Mouse (Mus musculus) liver, embryonic 14.5 days (tissue): ENCODE data around the gene Endou. TPM values are rescaled to one million over a fixed set of nuclear protein-coding genes. Genes with fewer than 3 reads are reported as not detected.

Experiments
- ATAC-seq: fragments of 200-750 bp; cut with Nextera tagmentation; 2 replicates; pipeline ENCODE4 v1.8.0; 2017; ENCODE audit warnings: moderate number of reproducible peaks, mild to moderate bottlenecking, moderate library complexity; ENCODE audit not compliant: insufficient read depth
- DNase-seq, 3 experiments: peaks; one replicate each; pipeline ENCODE4 v3.0.0-alpha.2; 2012 to 2013; ENCODE audit warnings: low read depth in 3 of 3, low spot score in 3 of 3
- H3K27ac ChIP-seq: fragments of 300-500 bp; sonication (generic); 2 replicates; pipeline ENCODE4 v1.5.1; 2014; ENCODE audit warnings: moderate library complexity, mild to moderate bottlenecking, control low read depth, inconsistent platforms
- H3K27me3 ChIP-seq: fragments of 300-500 bp; sonication (generic); 2 replicates; pipeline ENCODE4 v1.6.1; 2014; ENCODE audit warnings: mild to moderate bottlenecking, low read length, moderate library complexity; ENCODE audit not compliant: control insufficient read depth, insufficient read depth
- H3K36me3 ChIP-seq: fragments of 300-500 bp; sonication (generic); replicated peaks from 2 replicates; pipeline ENCODE4 v1.6.1; 2014; ENCODE audit warnings: low read depth; ENCODE audit not compliant: control insufficient read depth, insufficient read depth
- H3K4me1 ChIP-seq, 2 experiments: fragments of 200-500 bp in 1 of 2; fragments of 300-500 bp in 1 of 2; sonication (generic) in 1 of 2; replicated peaks; 2 replicates each; pipeline ENCODE4 v1.6.1; 2012 to 2014; ENCODE audit warnings: antibody characterized with exemption in 1 of 2, inconsistent platforms in 1 of 2, low read length in 1 of 2; ENCODE audit not compliant: control insufficient read depth in 2 of 2, insufficient read depth in 2 of 2
- H3K4me2 ChIP-seq: fragments of 300-500 bp; sonication (generic); 2 replicates; pipeline ENCODE4 v1.6.1; 2014; ENCODE audit warnings: low read depth, mild to moderate bottlenecking, control low read depth, moderate library complexity
- H3K4me3 ChIP-seq, 2 experiments: fragments of 200-500 bp in 1 of 2; fragments of 300-500 bp in 1 of 2; sonication (generic) in 1 of 2; 2 replicates each; pipeline ENCODE4 v1.5.1; 2012 to 2014; ENCODE audit warnings: low read depth in 2 of 2, low read length in 2 of 2, mild to moderate bottlenecking in 2 of 2, control low read depth in 1 of 2, inconsistent platforms in 1 of 2, moderate library complexity in 1 of 2; ENCODE audit not compliant: insufficient read depth in 1 of 2
- H3K9ac ChIP-seq: fragments of 300-500 bp; sonication (generic); replicated peaks from 2 replicates; pipeline ENCODE4 v1.6.1; 2014; ENCODE audit warnings: mild to moderate bottlenecking, control low read depth, moderate library complexity
- H3K9me3 ChIP-seq: fragments of 300-500 bp; sonication (generic); 2 replicates; pipeline ENCODE4 v1.6.1; 2016; ENCODE audit warnings: low read length, mixed read lengths; ENCODE audit not compliant: control insufficient read depth
- CTCF ChIP-seq: IDR thresholded peaks from 2 replicates; pipeline ENCODE4 v1.5.1; 2016; ENCODE audit warnings: antibody characterized with exemption, low read depth, control low read depth
- EP300 ChIP-seq: IDR thresholded peaks from 2 replicates; pipeline ENCODE4 v1.6.1; 2016; ENCODE audit warnings: antibody characterized with exemption, low read depth
- WGBS: fragments of 180-500 bp; shearing (Covaris S2); extraction: QIAGEN DNeasy Blood & Tissue Kit; methylation state at CpG from one replicate; pipeline ENCODE4 v1.1.7; 2014; ENCODE audit not compliant: insufficient replicate concordance; 5-methylcytosine and 5-hydroxymethylcytosine counted together
- polyA plus RNA-seq, 2 experiments: library from polyadenylated mRNA; depleted of rRNA in 1 of 2; stranded (reverse) in 1 of 2; unstranded in 1 of 2; fragments of >200 nt; fragmentation: Nextera tagmentation in 1 of 2; extraction: Ambion mirVana in 1 of 2; gene quantifications; 2 replicates each; pipeline versions ENCODE4 v1.2.1 to v1.2.3; 2012 to 2014

Gene Endou
- polyA plus RNA-seq, 2 experiments, result 0.01 TPM; not detected in 1

DNA sequence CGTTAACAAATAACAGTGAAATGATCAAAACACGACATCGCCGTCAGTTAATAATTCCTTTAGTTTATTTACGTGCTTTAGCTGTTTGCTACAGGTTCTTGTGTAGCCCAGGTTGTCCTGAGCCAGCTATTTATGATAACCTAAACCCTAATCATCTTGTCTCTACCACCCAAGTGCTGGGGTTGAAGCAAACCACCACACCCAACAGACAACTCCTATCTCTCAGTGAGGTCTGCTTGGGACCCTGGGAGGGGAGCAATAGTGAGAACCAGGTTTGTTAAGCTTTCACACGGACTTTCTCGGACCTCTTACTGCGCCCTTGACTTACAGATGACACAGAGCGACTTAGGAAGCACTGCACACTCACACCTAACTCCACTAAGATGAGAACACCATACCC is 47.0 kb downstream of the Endou start:
- Histone ChIP-seq H3K4me1 (peaks cover 0 to 6% of the 10 kb centered on the region in 2 experiments; a peak in 2 of 4 replicates), H3K9ac (no peak overlapping the region), H3K27ac (no peak overlapping the region), H3K36me3 (peaks cover 28% of the 10 kb centered on the region), H3K27me3 (no peaks in the 10 kb centered on the region), H3K9me3 (no peaks in the 10 kb centered on the region), H3K4me3 (no peak overlapping the region), H3K4me2 (no peak overlapping the region)
- TF ChIP-seq EP300 (no peak), CTCF (no peak)
- ATAC-seq, result peak; percentile 31; the same call in 1 of the 2 replicates
- DNase-seq, result no peak
- 71% methylated on average over 9 of the region's 9 CpGs for WGBS

GRCm38 (mm10) chr15:97682053-97682452 is 49.1 kb downstream of the Endou start:
- Histone ChIP-seq H3K4me2 (no peak overlapping the region), H3K36me3 (peaks cover 39% of the 10 kb centered on the region), H3K9me3 (no peaks in the 10 kb centered on the region), H3K4me3 (no peak overlapping the region), H3K9ac (no peak overlapping the region), H3K4me1 (peaks cover 0 to 6% of the 10 kb centered on the region in 2 experiments; a peak in 2 of 4 replicates), H3K27ac (no peak overlapping the region), H3K27me3 (no peaks in the 10 kb centered on the region)
- WGBS, result 73% methylated on average over 8 of the region's 8 CpGs
- TF ChIP-seq EP300, result no peak
- TF ChIP-seq CTCF, result no peak
- ATAC-seq (no peak), DNase-seq (no peak)

GRCm38 (mm10) chr15:97679991-97680681 is 51.0 kb downstream of the Endou start:
- 73% methylated on average over 18 of the region's 18 CpGs for WGBS
- no peak for TF ChIP-seq EP300
- TF ChIP-seq CTCF, result no peak

GRCm38 (mm10) chr15:97677341-97677740 is 53.8 kb downstream of the Endou start:
- Histone ChIP-seq H3K27ac (no peak overlapping the region), H3K4me3 (no peak overlapping the region), H3K9me3 (no peaks in the 10 kb centered on the region), H3K9ac (no peak overlapping the region), H3K4me1 (no peaks in the 10 kb centered on the region), H3K36me3 (peaks cover 27% of the 10 kb centered on the region), H3K4me2 (no peak overlapping the region), H3K27me3 (no peaks in the 10 kb centered on the region)
- 83% methylated on average over 3 of the region's 3 CpGs for WGBS
- DNase-seq (no peak), ATAC-seq (no peak)
- TF ChIP-seq EP300 (no peak), CTCF (no peak)

More at GRCm38 (mm10) chr15:97679991-97680681, 51.0 kb downstream of the Endou start:
- Histone ChIP-seq H3K4me1 (peaks cover 0 to 6% of the 10 kb centered on the region in 2 experiments; a peak in 2 of 4 replicates), H3K4me3 (no peak overlapping the region), H3K9me3 (no peaks in the 10 kb centered on the region), H3K27me3 (no peaks in the 10 kb centered on the region), H3K4me2 (no peak overlapping the region), H3K36me3 (peaks cover 33% of the 10 kb centered on the region), H3K9ac (no peak overlapping the region), H3K27ac (no peak overlapping the region)
- DNase-seq, result no peak
- no peak for ATAC-seq

- H3K27ac ChIP-seq, result no peak overlapping the region
- no peak overlapping the region for H3K4me2 ChIP-seq
- no peaks in the 10 kb centered on the region for H3K9me3 ChIP-seq
- TF ChIP-seq CTCF (no peak), EP300 (no peak)
- no peak for DNase-seq
- no peaks in the 10 kb centered on the region for H3K4me1 ChIP-seq
- WGBS, result 82% methylated on average over 13 of the region's 13 CpGs
- peaks cover 24% of the 10 kb centered on the region for H3K36me3 ChIP-seq
- ATAC-seq, result no peak
- H3K4me3 ChIP-seq, result no peak overlapping the region
- no peaks in the 10 kb centered on the region for H3K27me3 ChIP-seq
- H3K9ac ChIP-seq, result no peak overlapping the region
These were observed 55.2 kb downstream of the Endou start for GRCm38 (mm10) chr15:97675927-97676326.
